Mouse (Mus musculus) megakaryocyte, embryonic 14.5 days (primary cell): ENCODE results near the gene Sox5.
"Not testable (repeated sequence)": the region's sequence is repeated elsewhere in the genome, so short reads cannot be mapped to it uniquely, and the experiment has no call there.

Experiments used
- FLI1 ChIP-seq: IDR thresholded peaks from 2 replicates; pipeline ENCODE4 v1.6.1; 2012; ENCODE audit warnings: low read length, inconsistent platforms, mixed read lengths
- GATA1 ChIP-seq: IDR thresholded peaks from 3 replicates; pipeline ENCODE4 v1.6.1; 2012; ENCODE audit warnings: mixed read lengths, low read length, inconsistent platforms, borderline replicate concordance

- not testable (repeated sequence) for TF ChIP-seq GATA1, FLI1
These were observed 599.3 kb downstream of the Sox5 start for GRCm38 (mm10) chr6:144182429-144182828.
